Mouse (Mus musculus) urinary bladder, postnatal 4 days (tissue): ENCODE data around the gene Acap3.

Experiments
- DNase-seq, 2 experiments: peaks; one replicate each; pipeline ENCODE4 v3.0.0; 2021 to 2022; ENCODE audit warnings: low spot score in 2 of 2

Acap3 gene

GRCm38 (mm10) chr4:155886330-155886729 is 5.3 kb upstream of the Acap3 start:
- DNase-seq = no peak

- DNase-seq = no peak
Measured at GRCm38 (mm10) chr4:155887674-155888073, 3.9 kb upstream of the Acap3 start.

DNA sequence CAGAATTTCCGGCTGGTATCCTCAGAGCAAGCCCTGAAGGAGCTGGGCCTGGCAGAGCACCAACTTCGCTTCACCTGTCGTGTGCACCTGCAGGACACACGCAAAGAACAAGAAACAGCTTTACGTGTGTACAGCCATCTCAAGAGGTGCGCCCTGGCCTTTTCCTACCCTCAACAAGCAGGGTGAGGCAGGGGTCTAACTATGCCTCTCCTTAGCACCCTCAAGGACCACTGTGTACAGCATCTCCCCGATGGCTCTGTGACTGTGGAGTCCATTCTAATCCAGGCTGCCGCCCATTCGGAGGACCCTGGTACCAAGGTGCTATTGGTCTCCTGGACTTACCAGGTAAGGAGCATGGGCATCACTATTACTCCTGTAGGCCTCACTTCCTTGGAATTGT is 3.4 kb upstream of the Acap3 start:
- DNase-seq = peak in 1 of 2 experiments; percentile 14

DNA sequence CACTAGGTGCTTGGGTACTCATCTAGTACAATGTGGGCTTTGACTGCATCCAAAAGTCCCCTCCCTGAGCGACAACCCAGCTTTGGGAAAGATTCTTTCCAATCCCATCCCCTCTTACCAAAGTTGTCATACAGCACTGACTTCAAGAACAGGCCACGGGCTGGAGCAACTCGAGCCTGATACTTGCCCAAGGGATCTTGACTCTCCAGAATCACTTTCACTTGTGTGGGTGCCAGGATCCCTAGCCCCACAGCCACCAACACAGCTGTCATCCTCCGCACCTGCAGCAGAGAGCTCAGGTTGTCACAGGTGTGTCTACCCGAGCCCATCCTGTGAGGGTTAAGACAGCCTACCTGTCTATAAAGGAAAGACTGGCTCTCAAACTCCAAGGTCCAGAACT is 2.3 kb upstream of the Acap3 start:
- DNase-seq = peak; percentile 14 to 44

DNA sequence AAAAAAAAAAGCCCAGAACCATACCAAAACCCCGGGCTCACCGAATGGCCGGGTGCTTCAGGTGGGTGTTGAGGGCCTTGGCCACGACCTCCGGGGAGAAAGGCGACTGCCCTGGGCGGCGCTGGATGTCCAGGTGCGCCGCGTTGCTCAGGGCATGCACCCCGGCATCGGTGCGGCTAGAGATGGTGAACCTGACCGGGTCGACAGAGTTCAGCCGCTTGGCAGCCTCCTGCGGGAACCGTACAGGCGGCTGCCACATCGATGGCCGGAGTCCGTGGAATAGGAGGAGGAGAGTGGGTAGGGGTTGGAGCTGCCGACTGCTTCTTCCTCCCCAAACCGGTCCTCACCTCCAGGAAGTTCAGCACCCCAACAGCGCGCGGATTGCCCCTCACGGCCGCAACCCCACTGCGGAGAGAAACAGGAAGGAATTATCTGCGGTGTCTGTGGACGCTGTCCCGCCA is 581 bp upstream of the Acap3 start:
- peak in 1 of 2 experiments; percentile 20 for DNase-seq

GRCm38 (mm10) chr4:155892017-155892416 is 395 bp downstream of the Acap3 start:
- peak; percentile 81 to 84 for DNase-seq

GRCm38 (mm10) chr4:155892438-155893211 is 1.0 kb downstream of the Acap3 start:
- DNase-seq = peak in 1 of 2 experiments; percentile 62

- DNase-seq = peak; percentile 13 to 28
Measured at GRCm38 (mm10) chr4:155893212-155893690, 1.6 kb downstream of the Acap3 start.

DNA sequence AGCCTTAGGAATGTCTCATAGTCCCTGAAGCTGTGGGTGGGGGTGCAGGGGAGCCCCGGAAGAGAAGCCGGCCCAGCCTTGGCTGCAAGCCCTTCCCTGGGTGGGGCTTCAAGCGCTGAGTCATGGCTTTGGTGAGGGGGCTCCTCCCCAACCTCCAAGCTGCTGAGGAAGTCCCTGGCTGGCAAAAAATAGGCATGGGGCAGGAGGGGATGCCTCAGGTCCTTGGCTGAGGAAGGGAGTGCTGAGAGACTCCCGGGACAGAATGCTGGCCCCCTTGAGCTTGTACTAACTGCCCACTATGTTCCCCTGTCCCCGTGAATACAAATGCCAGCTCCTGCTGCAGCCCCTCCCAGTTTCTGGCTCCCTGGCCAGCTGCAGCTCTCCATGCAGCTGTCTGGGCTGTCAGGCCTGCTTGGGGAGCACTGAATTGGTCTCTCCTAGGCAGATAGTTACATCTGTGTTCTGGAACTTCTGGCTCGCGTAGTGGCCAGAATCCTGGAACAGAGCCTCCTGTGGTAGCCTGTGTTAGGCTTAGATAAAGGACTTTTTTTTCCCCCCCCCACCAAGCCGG is 2.8 kb downstream of the Acap3 start:
- peak; percentile 75 to 76 for DNase-seq

DNA sequence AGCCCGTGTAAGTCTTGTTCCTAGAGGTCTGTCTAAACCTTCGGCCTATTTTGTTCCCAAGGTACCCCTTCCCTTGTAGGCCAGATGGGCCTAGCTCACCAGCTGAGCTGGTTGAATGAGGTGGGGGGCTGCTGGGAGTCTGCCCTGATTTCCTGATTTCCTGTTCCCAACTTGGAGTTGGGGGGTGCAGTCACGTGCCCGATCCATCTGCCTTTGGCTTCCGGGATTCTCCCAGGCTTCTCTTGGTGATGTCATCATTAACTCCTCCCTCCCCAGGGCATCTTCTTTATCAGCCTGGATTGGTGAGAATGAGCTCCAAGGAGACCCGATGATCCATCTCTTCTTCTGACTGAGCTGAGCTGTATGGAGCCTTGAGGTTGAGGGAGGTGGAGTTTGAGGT is 3.6 kb downstream of the Acap3 start:
- peak; percentile 40 to 70 for DNase-seq

- peak; percentile 16 to 50 for DNase-seq
Measured at GRCm38 (mm10) chr4:155895826-155896225, 4.2 kb downstream of the Acap3 start.

GRCm38 (mm10) chr4:155896461-155896860 is 4.8 kb downstream of the Acap3 start:
- DNase-seq = peak in 1 of 2 experiments; percentile 49

GRCm38 (mm10) chr4:155898318-155898717 is 6.7 kb downstream of the Acap3 start:
- no peak for DNase-seq

GRCm38 (mm10) chr4:155899355-155899754 is 7.7 kb downstream of the Acap3 start:
- DNase-seq = peak in 1 of 2 experiments; percentile 57

GRCm38 (mm10) chr4:155901205-155901604 is 9.6 kb downstream of the Acap3 start:
- DNase-seq = peak in 1 of 2 experiments; percentile 17

GRCm38 (mm10) chr4:155903246-155903645 is 11.6 kb downstream of the Acap3 start:
- DNase-seq = peak; percentile 14 to 56

DNA sequence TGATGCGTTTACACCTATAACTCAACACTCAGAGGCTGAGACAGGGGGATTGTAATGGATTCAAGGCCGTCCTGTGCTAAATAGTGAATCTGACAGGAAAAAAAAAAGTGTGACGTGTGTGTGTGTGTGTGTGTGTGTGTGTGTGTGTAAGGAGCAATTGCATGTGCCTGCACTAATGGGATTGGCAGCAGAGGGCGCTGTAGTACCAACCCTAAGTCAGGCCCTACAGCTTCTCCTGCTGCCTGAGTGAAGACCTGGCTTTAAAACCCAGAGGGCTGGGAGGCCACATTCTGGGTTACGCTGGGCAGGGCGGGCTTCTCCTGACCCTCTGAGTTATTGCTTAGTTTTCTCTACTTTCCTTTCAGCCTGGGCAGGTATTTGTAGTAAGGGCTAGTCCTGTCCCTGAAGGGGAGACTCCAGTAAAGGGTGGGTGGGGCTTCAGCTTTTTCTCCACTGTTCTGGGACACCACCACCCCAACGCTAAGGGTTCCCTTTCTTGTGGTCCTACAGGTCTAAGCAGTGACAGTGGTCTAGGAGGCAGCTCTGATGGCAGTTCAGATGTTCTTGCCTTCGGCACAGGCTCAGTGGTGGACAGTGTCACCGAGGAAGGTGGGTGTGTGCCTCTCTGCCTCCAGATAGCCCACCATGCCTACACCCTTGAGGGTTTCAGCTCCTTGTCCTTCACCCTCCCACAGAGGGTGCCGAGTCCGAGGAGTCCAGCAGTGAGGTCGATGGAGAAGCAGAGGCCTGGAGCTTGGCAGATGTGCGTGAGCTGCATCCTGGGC is 12.9 kb downstream of the Acap3 start:
- peak in 1 of 2 experiments; percentile 60 for DNase-seq

- peak in 1 of 2 experiments; percentile 58 for DNase-seq
Measured at GRCm38 (mm10) chr4:155905634-155906033, 14.0 kb downstream of the Acap3 start.

- DNase-seq = peak in 1 of 2 experiments; percentile 55
Measured at GRCm38 (mm10) chr4:155906125-155906524, 14.5 kb downstream of the Acap3 start.

DNA sequence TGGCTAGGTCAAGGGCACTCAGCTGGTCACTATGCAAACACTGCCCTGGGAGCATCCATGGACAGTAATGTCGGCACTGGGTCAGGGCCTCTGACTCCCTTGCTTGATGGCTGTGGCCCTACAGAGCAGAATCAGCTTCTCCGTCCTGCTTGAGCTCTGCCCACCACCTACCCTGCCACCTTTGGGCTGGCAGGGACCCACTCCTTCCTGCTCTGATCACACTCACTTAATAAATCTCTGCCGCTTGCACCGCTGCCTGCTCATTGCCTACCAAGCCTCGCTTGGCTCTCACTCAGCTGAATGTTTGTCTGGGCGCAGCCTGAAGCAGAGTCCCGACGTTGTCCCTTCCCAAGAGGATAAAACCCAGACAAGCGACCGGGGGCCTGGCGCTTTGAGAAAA is 15.4 kb downstream of the Acap3 start:
- DNase-seq = peak in 1 of 2 experiments; percentile 55

GRCm38 (mm10) chr4:155908281-155908680 is 16.7 kb downstream of the Acap3 start:
- no peak for DNase-seq

DNA sequence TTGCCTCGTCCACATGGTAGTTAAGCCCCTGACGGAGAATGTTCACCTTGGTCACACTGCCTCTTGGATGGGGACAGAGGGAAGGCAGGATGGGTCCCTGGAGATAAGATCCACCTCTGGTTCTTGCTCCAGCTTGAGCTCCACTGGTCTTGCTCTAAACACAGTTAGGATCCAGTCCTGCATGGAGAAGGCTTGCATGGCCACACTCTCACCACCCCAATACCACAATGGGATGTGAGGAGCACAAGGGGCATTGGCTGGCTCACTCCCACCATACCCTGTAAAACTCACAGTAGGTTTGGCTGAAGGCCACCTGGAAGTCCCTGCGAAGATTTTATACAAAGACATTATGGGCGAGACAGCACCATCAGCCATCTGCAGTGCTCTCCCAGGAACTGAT is 17.1 kb downstream of the Acap3 start:
- no peak for DNase-seq
